Mouse (Mus musculus): ENCODE measurements around the gene Taf9b. TPM values are rescaled to one million over a fixed set of nuclear protein-coding genes. Genes with fewer than 3 reads are reported as not detected.

Gene Taf9b
- total RNA-seq (2023) = 10.2 TPM

DNA sequence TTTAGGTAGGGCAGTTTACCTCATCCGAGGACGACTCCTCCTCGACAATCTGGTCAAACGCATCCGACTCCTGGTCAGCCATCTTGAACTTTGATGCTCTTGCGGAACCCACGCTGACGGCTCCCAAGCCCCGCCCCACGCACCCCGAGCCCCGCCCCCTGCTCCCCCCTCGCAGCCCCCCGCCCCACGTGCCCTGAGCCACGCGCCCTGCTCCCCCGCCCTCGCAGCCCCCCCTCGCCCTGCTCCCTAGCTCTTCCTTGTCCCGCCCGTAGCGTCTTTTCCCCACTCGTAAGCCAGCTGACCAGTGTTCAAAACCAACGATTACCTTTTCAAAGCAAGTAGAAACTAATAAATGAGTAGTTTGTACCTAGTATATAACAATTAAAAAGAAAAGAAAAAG is at the start of gene Taf9b:
Gene Taf9b (minus strand): TSS at position 101 of the 400 bp plus-strand sequence.

DNA sequence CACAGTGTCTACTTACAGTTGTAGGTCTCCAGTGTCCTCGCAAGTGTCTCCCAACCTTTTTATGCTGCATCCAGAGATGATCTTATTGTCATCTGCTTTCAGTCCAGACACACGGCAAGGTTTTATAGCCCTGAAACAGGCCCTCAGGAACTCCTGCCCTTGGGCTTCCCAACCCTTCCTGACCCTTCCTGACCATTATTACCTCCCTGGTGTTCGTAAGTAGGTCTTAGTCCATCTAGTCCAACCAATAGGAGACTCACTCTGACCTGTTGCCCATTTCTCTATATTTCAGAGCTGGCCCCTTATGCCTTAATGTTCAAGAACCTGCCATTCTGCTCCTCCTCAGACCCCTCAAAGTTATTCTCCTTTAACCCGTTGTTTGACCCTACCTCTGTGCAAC is 34.3 kb upstream of the Taf9b start, which contains the start of gene Fnd3c2:
Gene Fnd3c2 (minus strand): TSS at position 101 of the 400 bp plus-strand sequence.

DNA sequence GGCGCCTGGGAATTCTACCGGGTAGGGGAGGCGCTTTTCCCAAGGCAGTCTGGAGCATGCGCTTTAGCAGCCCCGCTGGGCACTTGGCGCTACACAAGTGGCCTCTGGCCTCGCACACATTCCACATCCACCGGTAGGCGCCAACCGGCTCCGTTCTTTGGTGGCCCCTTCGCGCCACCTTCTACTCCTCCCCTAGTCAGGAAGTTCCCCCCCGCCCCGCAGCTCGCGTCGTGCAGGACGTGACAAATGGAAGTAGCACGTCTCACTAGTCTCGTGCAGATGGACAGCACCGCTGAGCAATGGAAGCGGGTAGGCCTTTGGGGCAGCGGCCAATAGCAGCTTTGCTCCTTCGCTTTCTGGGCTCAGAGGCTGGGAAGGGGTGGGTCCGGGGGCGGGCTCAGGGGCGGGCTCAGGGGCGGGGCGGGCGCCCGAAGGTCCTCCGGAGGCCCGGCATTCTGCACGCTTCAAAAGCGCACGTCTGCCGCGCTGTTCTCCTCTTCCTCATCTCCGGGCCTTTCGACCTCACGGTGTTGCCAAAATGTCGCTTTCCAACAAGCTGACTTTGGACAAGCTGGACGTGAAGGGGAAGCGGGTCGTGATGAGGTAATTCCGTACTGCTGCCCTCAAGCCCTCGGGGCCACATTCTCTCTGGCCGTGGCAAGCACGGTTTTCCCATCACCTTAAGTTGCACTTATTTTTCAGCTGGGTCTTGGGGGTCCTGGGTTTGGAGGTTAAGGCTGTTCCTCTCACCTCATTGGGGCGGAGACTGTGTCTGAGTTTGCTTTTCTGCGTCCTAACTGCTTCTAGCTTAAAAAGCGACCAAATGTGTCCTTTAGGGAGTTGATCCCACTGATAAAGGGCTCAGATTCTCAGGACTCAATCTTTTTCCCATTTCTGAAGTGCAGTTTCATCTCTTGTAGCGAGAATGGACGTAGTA is 34.0 kb downstream of the Taf9b start, which contains the start of gene Pgk1:
Gene Pgk1 (plus strand): TSS at position 388 of the 937 bp plus-strand sequence.

Other genes with a start within 250 kb of the Taf9b start
- 30.1 TPM for gene Magt1, start 209.3 kb downstream of the Taf9b start, total RNA-seq (2023)
- gene Cox7b, start 205.5 kb downstream of the Taf9b start, total RNA-seq (2023) = 156 TPM
- 15.3 TPM for gene Atp7a, start 193.9 kb downstream of the Taf9b start, total RNA-seq (2023)
- 0.35 TPM for gene Tlr13, start 78.0 kb downstream of the Taf9b start, total RNA-seq (2023)
- gene Pgk1, start 34.1 kb downstream of the Taf9b start, total RNA-seq (2023) = 83.2 TPM
- gene Fnd3c2, start 34.2 kb upstream of the Taf9b start, total RNA-seq (2023) = not detected